Mouse (Mus musculus): ENCODE data around the gene Kif19a. TPM values are rescaled to one million over a fixed set of nuclear protein-coding genes. Genes with fewer than 3 reads are reported as not detected.
A peak's percentile ranks its signal among the peaks of the same experiment; 100 is the strongest.

Gene Kif19a
- polyA plus RNA-seq, 1 experiment from 2014 or later = 1.4 TPM

- Histone ChIP-seq H3K27me3 (ENCODE audit: control insufficient read depth, insufficient read depth, low read length) (no peaks in the 10 kb centered on the region), H3K27ac (0 out of 2 replicates have a peak overlapping the region, but pooled peaks have one; percentile 93), H3K4me1 (replicated peaks; ENCODE audit: control insufficient read depth, insufficient read depth, low read length) (peaks cover 35% of the 10 kb centered on the region), H3K4me2 (replicated peaks) (no peak overlapping the region), H3K9me3 (ENCODE audit: control insufficient read depth, low read length) (no peaks in the 10 kb centered on the region), H3K9ac (no peak overlapping the region), H3K36me3 (replicated peaks; ENCODE audit: control insufficient read depth, insufficient read depth) (no peaks in the 10 kb centered on the region), H3K4me3 (replicated peaks; ENCODE audit: low read length) (no peak overlapping the region)
- no peak for ATAC-seq (ENCODE audit: low FRiP score)
- 89% methylated on average over 7 of the region's 7 CpGs for WGBS
- no peak for DNase-seq (ENCODE audit: low spot score)
Measured at GRCm38 (mm10) chr11:114797176-114797575, 32.0 kb downstream of the Kif19a start.

- DNase-seq (ENCODE audit: low spot score) = no peak
- Histone ChIP-seq H3K4me3 (replicated peaks; ENCODE audit: low read length) (no peak overlapping the region), H3K36me3 (replicated peaks; ENCODE audit: control insufficient read depth, insufficient read depth) (no peaks in the 10 kb centered on the region), H3K9me3 (ENCODE audit: control insufficient read depth, low read length) (no peaks in the 10 kb centered on the region), H3K27me3 (ENCODE audit: control insufficient read depth, insufficient read depth, low read length) (no peaks in the 10 kb centered on the region), H3K9ac (no peak overlapping the region), H3K4me1 (replicated peaks; ENCODE audit: control insufficient read depth, insufficient read depth, low read length) (peaks cover 28% of the 10 kb centered on the region), H3K27ac (no peak overlapping the region), H3K4me2 (replicated peaks) (no peak overlapping the region)
- 96% methylated on average over 3 of the region's 3 CpGs for WGBS
- no peak for ATAC-seq (ENCODE audit: low FRiP score)
Measured at GRCm38 (mm10) chr11:114797981-114798380, 32.8 kb downstream of the Kif19a start.

- H3K36me3 ChIP-seq (replicated peaks; ENCODE audit: control insufficient read depth, insufficient read depth) = no peaks in the 10 kb centered on the region
- H3K4me1 ChIP-seq (replicated peaks; ENCODE audit: control insufficient read depth, insufficient read depth, low read length) = peaks cover 23% of the 10 kb centered on the region
- H3K4me3 ChIP-seq (replicated peaks; ENCODE audit: low read length) = no peak within 1 kb of the TSS
- ATAC-seq (ENCODE audit: low FRiP score) = no peak
- 93% methylated on average over 3 of the region's 3 CpGs for WGBS
- DNase-seq (ENCODE audit: low spot score) = no peak
- H3K9me3 ChIP-seq (ENCODE audit: control insufficient read depth, low read length) = no peaks in the 10 kb centered on the region
- H3K9ac ChIP-seq = no peak within 1 kb of the TSS
- H3K27ac ChIP-seq = no peak within 1 kb of the TSS
- no peak within 1 kb of the TSS for H3K4me2 ChIP-seq (replicated peaks)
- no peaks in the 10 kb centered on the region for H3K27me3 ChIP-seq (ENCODE audit: control insufficient read depth, insufficient read depth, low read length)
Measured at GRCm38 (mm10) chr11:114798624-114799023, 33.4 kb downstream of the Kif19a start, which contains the start of gene Gpr142. Gene Gpr142 (plus strand): TSS chr11:114798924.

GRCm38 (mm10) chr11:114801906-114802305, 36.7 kb downstream of the Kif19a start:
- ATAC-seq (ENCODE audit: low FRiP score) (no peak), DNase-seq (ENCODE audit: low spot score) (no peak)

GRCm38 (mm10) chr11:114802540-114803267, 37.5 kb downstream of the Kif19a start:
- Histone ChIP-seq H3K9me3 (ENCODE audit: control insufficient read depth, low read length) (no peaks in the 10 kb centered on the region), H3K4me1 (replicated peaks; ENCODE audit: control insufficient read depth, insufficient read depth, low read length) (peaks cover 14% of the 10 kb centered on the region), H3K4me2 (replicated peaks) (no peak overlapping the region), H3K36me3 (replicated peaks; ENCODE audit: control insufficient read depth, insufficient read depth) (no peaks in the 10 kb centered on the region), H3K4me3 (replicated peaks; ENCODE audit: low read length) (no peak overlapping the region), H3K9ac (no peak overlapping the region), H3K27ac (no peak overlapping the region), H3K27me3 (ENCODE audit: control insufficient read depth, insufficient read depth, low read length) (no peaks in the 10 kb centered on the region)
- DNase-seq (ENCODE audit: low spot score) (no peak), ATAC-seq (ENCODE audit: low FRiP score) (no peak)
- WGBS = 70% methylated on average over 15 of the region's 15 CpGs

More at GRCm38 (mm10) chr11:114801906-114802305, 36.7 kb downstream of the Kif19a start:
- no peak overlapping the region for H3K9ac ChIP-seq
- H3K36me3 ChIP-seq (replicated peaks; ENCODE audit: control insufficient read depth, insufficient read depth) = no peaks in the 10 kb centered on the region
- no peaks in the 10 kb centered on the region for H3K27me3 ChIP-seq (ENCODE audit: control insufficient read depth, insufficient read depth, low read length)
- H3K27ac ChIP-seq = no peak overlapping the region
- H3K9me3 ChIP-seq (ENCODE audit: control insufficient read depth, low read length) = no peaks in the 10 kb centered on the region
- peaks cover 6% of the 10 kb centered on the region; the same call in 1 of the 2 replicates for H3K4me1 ChIP-seq (replicated peaks; ENCODE audit: control insufficient read depth, insufficient read depth, low read length)
- H3K4me2 ChIP-seq (replicated peaks) = no peak overlapping the region
- 100% methylated on average over 1 of the region's 1 CpGs for WGBS
- no peak overlapping the region for H3K4me3 ChIP-seq (replicated peaks; ENCODE audit: low read length)

- H3K4me2 ChIP-seq (replicated peaks) = no peak overlapping the region
- H3K9me3 ChIP-seq (ENCODE audit: control insufficient read depth, low read length) = no peaks in the 10 kb centered on the region
- WGBS = 13% methylated on average over 8 of the region's 8 CpGs
- DNase-seq (ENCODE audit: low spot score) (no peak), ATAC-seq (ENCODE audit: low FRiP score) (no peak)
- no peak overlapping the region for H3K9ac ChIP-seq
- H3K27me3 ChIP-seq (ENCODE audit: control insufficient read depth, insufficient read depth, low read length) = no peaks in the 10 kb centered on the region
- H3K36me3 ChIP-seq (replicated peaks; ENCODE audit: control insufficient read depth, insufficient read depth) = no peaks in the 10 kb centered on the region
- H3K27ac ChIP-seq = no peak overlapping the region
- peaks cover 14% of the 10 kb centered on the region for H3K4me1 ChIP-seq (replicated peaks; ENCODE audit: control insufficient read depth, insufficient read depth, low read length)
- no peak overlapping the region for H3K4me3 ChIP-seq (replicated peaks; ENCODE audit: low read length)
Measured at GRCm38 (mm10) chr11:114803990-114804389, 38.8 kb downstream of the Kif19a start.

- no peaks in the 10 kb centered on the region for H3K27me3 ChIP-seq (ENCODE audit: control insufficient read depth, insufficient read depth, low read length)
- 0 out of 2 replicates have a peak overlapping the region, but pooled peaks have one; percentile 5 for H3K27ac ChIP-seq
- ATAC-seq (ENCODE audit: low FRiP score) (no peak), DNase-seq (ENCODE audit: low spot score) (no peak)
- H3K36me3 ChIP-seq (replicated peaks; ENCODE audit: control insufficient read depth, insufficient read depth) = no peaks in the 10 kb centered on the region
- peaks cover 14% of the 10 kb centered on the region for H3K4me1 ChIP-seq (replicated peaks; ENCODE audit: control insufficient read depth, insufficient read depth, low read length)
- no peak overlapping the region for H3K9ac ChIP-seq
- H3K9me3 ChIP-seq (ENCODE audit: control insufficient read depth, low read length) = no peaks in the 10 kb centered on the region
- no peak overlapping the region for H3K4me3 ChIP-seq (replicated peaks; ENCODE audit: low read length)
- WGBS = 51% methylated on average over 2 of the region's 2 CpGs
- H3K4me2 ChIP-seq (replicated peaks) = no peak overlapping the region
Measured at GRCm38 (mm10) chr11:114807025-114807424, 41.8 kb downstream of the Kif19a start.

- no peaks in the 10 kb centered on the region for H3K27me3 ChIP-seq (ENCODE audit: control insufficient read depth, insufficient read depth, low read length)
- 22% methylated on average over 14 of the region's 14 CpGs for WGBS
- H3K9me3 ChIP-seq (ENCODE audit: control insufficient read depth, low read length) = no peaks in the 10 kb centered on the region
- no peak overlapping the region for H3K4me2 ChIP-seq (replicated peaks)
- H3K4me1 ChIP-seq (replicated peaks; ENCODE audit: control insufficient read depth, insufficient read depth, low read length) = peaks cover 14% of the 10 kb centered on the region
- no peak for DNase-seq (ENCODE audit: low spot score)
- H3K27ac ChIP-seq = no peak overlapping the region
- no peak overlapping the region for H3K9ac ChIP-seq
- no peaks in the 10 kb centered on the region for H3K36me3 ChIP-seq (replicated peaks; ENCODE audit: control insufficient read depth, insufficient read depth)
- H3K4me3 ChIP-seq (replicated peaks; ENCODE audit: low read length) = no peak overlapping the region
- no peak for ATAC-seq (ENCODE audit: low FRiP score)
Measured at GRCm38 (mm10) chr11:114807686-114808427, 42.7 kb downstream of the Kif19a start.

- Histone ChIP-seq H3K9me3 (ENCODE audit: control insufficient read depth, low read length) (no peaks in the 10 kb centered on the region), H3K4me3 (replicated peaks; ENCODE audit: low read length) (no peak overlapping the region), H3K9ac (no peak overlapping the region), H3K36me3 (replicated peaks; ENCODE audit: control insufficient read depth, insufficient read depth) (no peaks in the 10 kb centered on the region), H3K27ac (no peak overlapping the region), H3K27me3 (ENCODE audit: control insufficient read depth, insufficient read depth, low read length) (no peaks in the 10 kb centered on the region), H3K4me1 (replicated peaks; ENCODE audit: control insufficient read depth, insufficient read depth, low read length) (peaks cover 9% of the 10 kb centered on the region), H3K4me2 (replicated peaks) (no peak overlapping the region)
- 92% methylated on average over 1 of the region's 1 CpGs for WGBS
- ATAC-seq (ENCODE audit: low FRiP score) = no peak
- no peak for DNase-seq (ENCODE audit: low spot score)
Measured at GRCm38 (mm10) chr11:114809371-114809770, 44.2 kb downstream of the Kif19a start.

All from hindbrain, embryonic 14.5 days (tissue).